In genomic region chr10:99089906-99090305, GRCm38 (mm10) we compare ENCODE assay signal across 31 mouse cellular contexts. TPM values are rescaled to one million over a fixed set of nuclear protein-coding genes. Genes with fewer than 3 reads are reported as not detected.
A peak's percentile ranks its signal among the peaks of the same experiment; 100 is the strongest.
DNase-seq lines count a peak whose midpoint lies in the region; ATAC-seq lines count a peak whose summit lies in the region.
"Had no signal": no experiment of that assay in that cellular context is flagged by ENCODE, and none has a peak within 500 bp of the region (broad histone marks: within the 10 kb centered on the region; RNA-seq: fewer than 3 reads in every experiment).

No protein-coding gene starts in this region.

- ATAC-seq in frontal cortex, adult (ENCODE audit: low TSS enrichment) = peak; percentile 11; the same call in 1 of the 2 replicates
- ATAC-seq in megakaryocyte, adult 5-6 weeks (ENCODE audit: poor library complexity, severe bottlenecking) = peak; percentile 72
- ATAC-seq in CD4-positive, CD25-positive, alpha-beta regulatory T cell, adult 4 months = no peak
- ATAC-seq: forebrain, embryonic 14.5 days; forebrain, embryonic 16.5 days had no signal

- no peak for DNase-seq in frontal cortex, postnatal 36 days (ENCODE audit: low spot score in 2 of 2)
- peak; percentile 9 for DNase-seq in testis, postnatal 10 days (ENCODE audit: low spot score)
- DNase-seq in testis, postnatal 14 days (ENCODE audit: low spot score) = no peak
- no peak for DNase-seq in urinary bladder, adult 2 months (ENCODE audit: low spot score)
- DNase-seq: adrenal gland, adult 2 months; adrenal gland, postnatal 10 days; adrenal gland, postnatal 25 days; B cell, adult 2 months; cerebellum, adult 11 months; cerebellum, adult 18-20 months; cerebellum, adult 8-10 months; cerebellum, adult 9-11 months; cerebellum, postnatal 14 days; cerebellum, postnatal 36 days; embryo, embryonic 11 days had no signal

RNA-seq across cellular contexts. Expression of gene Poc1b, which starts 16.9 kb away (rescaled TPM):
- 18.5 and 22.2 TPM in 2 replicates for total RNA-seq in megakaryocyte, adult 5-6 weeks (2015)
- total RNA-seq in megakaryocyte, adult 5-6 weeks (2017) = 9.0 and 9.1 TPM in 2 replicates
- 10 to 100 TPM; 10.0 TPM for polyA plus RNA-seq in CD4-positive, CD25-positive, alpha-beta regulatory T cell, adult 4 months (2017; shearing (Covaris generic))
- 16.6 and 19.3 TPM in 2 replicates for polyA plus RNA-seq in urinary bladder, adult 2 months (2012; rRNA removed)

RNA-seq across cellular contexts. Expression of gene Galnt4, which starts 18.1 kb away (rescaled TPM):
- 8.5 and 9.9 TPM in 2 replicates for total RNA-seq in megakaryocyte, adult 5-6 weeks (2015)
- total RNA-seq in megakaryocyte, adult 5-6 weeks (2017) = 9.2 and 12.6 TPM in 2 replicates
- 1 to 10 TPM; 2.8 to 3.3 TPM for polyA plus RNA-seq in CD4-positive, CD25-positive, alpha-beta regulatory T cell, adult 4 months (2017; shearing (Covaris generic))
- polyA plus RNA-seq in urinary bladder, adult 2 months (2012; rRNA removed) = 4.8 and 8.2 TPM in 2 replicates

RNA-seq across cellular contexts. Expression of gene Phxr2, which starts 36.2 kb away (rescaled TPM):
- total RNA-seq in megakaryocyte, adult 5-6 weeks (2015) = not detected in 2 replicates
- total RNA-seq in megakaryocyte, adult 5-6 weeks (2017) = not detected in 2 replicates
- polyA plus RNA-seq in CD4-positive, CD25-positive, alpha-beta regulatory T cell, adult 4 months (2017; shearing (Covaris generic)) = under 1 TPM in 1 of 2 experiments, not detected in 1; 0.47 TPM
- not detected in 2 replicates for polyA plus RNA-seq in urinary bladder, adult 2 months (2012; rRNA removed)
- total RNA-seq: adrenal gland, adult 2 months; adrenal gland, postnatal 10 days; adrenal gland, postnatal 25 days; adrenal gland, postnatal 4 days; ES-E14; MEL had no signal
- polyA plus RNA-seq: adrenal gland, adult 2 months; brain, embryonic 14.5 days; cortical plate, adult 2 months; embryonic facial prominence, embryonic 11.5 days; embryonic facial prominence, embryonic 13.5 days; embryonic facial prominence, embryonic 15.5 days; erythroblast, embryonic 14.5 days; forebrain, embryonic 10.5 days; forebrain, embryonic 12.5 days; forebrain, embryonic 14.5 days had no signal
